Mouse (Mus musculus) ES-E14 (cell line): Measurements from ENCODE around the gene Ces1e.

Source experiments
- CHD2 ChIP-seq: IDR thresholded peaks from 2 replicates; pipeline ENCODE4 v1.6.1; 2014; ENCODE audit warnings: mild to moderate bottlenecking, low read depth, low read length, inconsistent platforms
- HCFC1 ChIP-seq: IDR thresholded peaks from 2 replicates; pipeline ENCODE4 v1.6.1; 2012; ENCODE audit warnings: low read length, inconsistent platforms, borderline replicate concordance; ENCODE audit not compliant: insufficient read depth
- ZC3H11A ChIP-seq: IDR thresholded peaks from 2 replicates; pipeline ENCODE4 v1.6.1; 2012; ENCODE audit warnings: low read depth, mild to moderate bottlenecking, inconsistent platforms, low read length, borderline replicate concordance
- ZNF384 ChIP-seq: IDR thresholded peaks from 2 replicates; pipeline ENCODE4 v1.6.1; 2012; ENCODE audit warnings: low read depth, low read length, inconsistent platforms

DNA sequence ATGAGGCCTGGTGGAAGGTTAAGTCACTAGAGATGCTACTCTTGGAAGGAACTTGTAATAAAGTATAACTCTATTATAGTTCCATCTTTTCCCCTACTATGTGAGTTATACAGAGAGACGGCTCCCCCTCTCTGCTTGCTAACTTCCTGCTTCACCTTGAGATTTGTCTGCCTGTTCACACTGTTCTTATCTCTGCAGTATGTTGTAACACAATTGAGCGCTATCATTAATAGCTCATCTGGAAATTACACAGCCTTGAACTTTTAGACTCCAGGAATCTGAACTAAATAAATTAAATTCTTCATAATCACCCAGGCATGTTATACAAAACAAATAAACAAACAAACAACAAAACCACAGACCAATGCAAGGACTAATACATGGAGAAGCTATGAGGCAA, 16.6 kb upstream of the Ces1e start:
- no peak for TF ChIP-seq ZC3H11A
- no peak for TF ChIP-seq CHD2
- no peak for TF ChIP-seq ZNF384
- TF ChIP-seq HCFC1, result no peak
